Comparison of ENCODE assay signal across 9 mouse cellular contexts in genomic region chr13:94560011-94560410, GRCm38 (mm10).
A peak's percentile ranks its signal among the peaks of the same experiment; 100 is the strongest.
DNase-seq lines count a peak whose midpoint lies in the region; ATAC-seq and TF ChIP-seq lines count a peak whose summit lies in the region.
"Had no signal": no experiment of that assay in that cellular context is flagged by ENCODE, and none has a peak within 500 bp of the region (broad histone marks: within the 10 kb centered on the region; RNA-seq: fewer than 3 reads in every experiment).

No protein-coding gene starts in this region.

- 0 out of 2 replicates have a peak, but pooled peaks have one; percentile 40 for ATAC-seq in intestine, embryonic 14.5 days (replicated peaks; ENCODE audit: low FRiP score, low TSS enrichment, low read depth)
- no peak; the same call in 1 of the 2 replicates for ATAC-seq in intestine, embryonic 15.5 days
- 0 out of 2 replicates have a peak, but pooled peaks have one; percentile 46 for ATAC-seq in hindbrain, embryonic 12.5 days (ENCODE audit: low FRiP score)

- H3K36me3 ChIP-seq in intestine, embryonic 14.5 days (ENCODE audit: control insufficient read depth, insufficient read depth, low read length), result no peaks in the 10 kb centered on the region
- no peaks in the 10 kb centered on the region for H3K36me3 ChIP-seq in intestine, embryonic 15.5 days
- no peaks in the 10 kb centered on the region for H3K36me3 ChIP-seq in hindbrain, embryonic 12.5 days
- no peaks in the 10 kb centered on the region for H3K36me3 ChIP-seq in midbrain, embryonic 10.5 days
- H3K36me3 ChIP-seq: neural tube, embryonic 13.5 days had no signal

- no peak for TF ChIP-seq POLR2A in cerebellum, adult 2 months (IDR thresholded peaks at IDR 0.05; ENCODE audit: borderline replicate concordance, insufficient read depth, low read length)

- H3K4me2 ChIP-seq in intestine, embryonic 14.5 days (ENCODE audit: low read length), result no peak overlapping the region
- H3K4me2 ChIP-seq in intestine, embryonic 15.5 days (replicated peaks), result no peak overlapping the region
- H3K4me2 ChIP-seq in hindbrain, embryonic 12.5 days (replicated peaks), result no peak overlapping the region
- H3K4me2 ChIP-seq: neural tube, embryonic 13.5 days had no signal

- peak; percentile 82 for DNase-seq in intestine, embryonic 14.5 days (ENCODE audit: low spot score)
- DNase-seq in cerebellum, adult 2 months, result peak; percentile 71 to 72
- peak; percentile 86 for DNase-seq in forelimb bud, embryonic 11.5 days (ENCODE audit: low read depth, low spot score)
- DNase-seq in layer of hippocampus, postnatal 14 days (ENCODE audit: low spot score in 2 of 2), result peak; percentile 74 to 88
- peak; percentile 70 for DNase-seq in midbrain, embryonic 10.5 days (ENCODE audit: low spot score)
- DNase-seq in spleen, adult 12 weeks (ENCODE audit: low spot score), result peak; percentile 11

- no peaks in the 10 kb centered on the region for H3K9me3 ChIP-seq in intestine, embryonic 14.5 days (ENCODE audit: control insufficient read depth, low read length)
- H3K9me3 ChIP-seq in intestine, embryonic 15.5 days, result no peaks in the 10 kb centered on the region
- H3K9me3 ChIP-seq in hindbrain, embryonic 12.5 days (replicated peaks), result no peaks in the 10 kb centered on the region
- no peaks in the 10 kb centered on the region for H3K9me3 ChIP-seq in midbrain, embryonic 10.5 days (replicated peaks)
- H3K9me3 ChIP-seq: neural tube, embryonic 13.5 days had no signal

- H3K27me3 ChIP-seq in intestine, embryonic 14.5 days (replicated peaks; ENCODE audit: control insufficient read depth, insufficient read depth, low read length), result no peaks in the 10 kb centered on the region
- H3K27me3 ChIP-seq in intestine, embryonic 15.5 days (replicated peaks), result no peaks in the 10 kb centered on the region
- no peaks in the 10 kb centered on the region for H3K27me3 ChIP-seq in cerebellum, adult 2 months (ENCODE audit: control insufficient read depth, insufficient read depth, low read length)
- H3K27me3 ChIP-seq in hindbrain, embryonic 12.5 days, result peaks cover 42% of the 10 kb centered on the region
- H3K27me3 ChIP-seq in midbrain, embryonic 10.5 days (ENCODE audit: low read depth, poor library complexity, severe bottlenecking), result peaks cover 66% of the 10 kb centered on the region

- peak; percentile 81 for TF ChIP-seq CTCF in cerebellum, adult 2 months (IDR thresholded peaks at IDR 0.05; ENCODE audit: borderline replicate concordance, insufficient read depth, low read depth, low read length)

- no peaks in the 10 kb centered on the region; the same call in 1 of the 2 replicates for H3K4me1 ChIP-seq in intestine, embryonic 14.5 days (replicated peaks; ENCODE audit: control insufficient read depth, insufficient read depth, low read length)
- H3K4me1 ChIP-seq in intestine, embryonic 15.5 days (replicated peaks), result 0 out of 2 replicates have a peak, but pooled peaks cover 2% of the 10 kb centered on the region
- H3K4me1 ChIP-seq in cerebellum, adult 2 months (ENCODE audit: control insufficient read depth, insufficient read depth, low read length), result no peaks in the 10 kb centered on the region
- H3K4me1 ChIP-seq in hindbrain, embryonic 12.5 days, result peaks cover 11% of the 10 kb centered on the region
- H3K4me1 ChIP-seq in midbrain, embryonic 10.5 days, result peaks cover 36% of the 10 kb centered on the region

- H3K27ac ChIP-seq in intestine, embryonic 14.5 days (ENCODE audit: low read depth), result no peak overlapping the region
- no peak overlapping the region for H3K27ac ChIP-seq in intestine, embryonic 15.5 days
- H3K27ac ChIP-seq in cerebellum, adult 2 months (ENCODE audit: insufficient read depth, low read length), result no peak overlapping the region
- no peak overlapping the region for H3K27ac ChIP-seq in hindbrain, embryonic 12.5 days
- H3K27ac ChIP-seq in midbrain, embryonic 10.5 days (replicated peaks), result no peak overlapping the region
- H3K27ac ChIP-seq: neural tube, embryonic 13.5 days had no signal

- no peak overlapping the region for H3K4me3 ChIP-seq in intestine, embryonic 14.5 days (ENCODE audit: low read depth, low read length)
- no peak overlapping the region for H3K4me3 ChIP-seq in intestine, embryonic 15.5 days (replicated peaks)
- H3K4me3 ChIP-seq in cerebellum, adult 2 months (replicated peaks; ENCODE audit: insufficient read depth, low read depth, low read length), result no peak overlapping the region
- no peak overlapping the region for H3K4me3 ChIP-seq in hindbrain, embryonic 12.5 days
- no peak overlapping the region for H3K4me3 ChIP-seq in midbrain, embryonic 10.5 days
- H3K4me3 ChIP-seq: neural tube, embryonic 13.5 days had no signal

- 4% methylated on average over 3 of the region's 3 CpGs for WGBS in intestine, embryonic 14.5 days
- WGBS in intestine, embryonic 15.5 days, result 3% methylated on average over 3 of the region's 3 CpGs
- 2% methylated on average over 3 of the region's 3 CpGs for WGBS in cerebellum, adult 2 months
- 7% methylated on average over 3 of the region's 3 CpGs for WGBS in hindbrain, embryonic 12.5 days
- 6% methylated on average over 3 of the region's 3 CpGs for WGBS in midbrain, embryonic 10.5 days

- no peak overlapping the region for H3K9ac ChIP-seq in intestine, embryonic 14.5 days (ENCODE audit: low read length)
- H3K9ac ChIP-seq in intestine, embryonic 15.5 days, result no peak overlapping the region
- H3K9ac ChIP-seq in hindbrain, embryonic 12.5 days, result no peak overlapping the region
- H3K9ac ChIP-seq: neural tube, embryonic 13.5 days had no signal

Comparison
In these comparisons a context has a peak if more than half of its experiments do, and no peak if none do; other contexts are left out.
1. DNase-seq: peak in every context shown above with its lines; median percentile 86 in forelimb bud, embryonic 11.5 days; 82 in intestine, embryonic 14.5 days; 81 in layer of hippocampus, postnatal 14 days; 72 in cerebellum, adult 2 months; 70 in midbrain, embryonic 10.5 days; 11 in spleen, adult 12 weeks.